Mouse (Mus musculus): ENCODE measurements around the gene Ntm.

DNA sequence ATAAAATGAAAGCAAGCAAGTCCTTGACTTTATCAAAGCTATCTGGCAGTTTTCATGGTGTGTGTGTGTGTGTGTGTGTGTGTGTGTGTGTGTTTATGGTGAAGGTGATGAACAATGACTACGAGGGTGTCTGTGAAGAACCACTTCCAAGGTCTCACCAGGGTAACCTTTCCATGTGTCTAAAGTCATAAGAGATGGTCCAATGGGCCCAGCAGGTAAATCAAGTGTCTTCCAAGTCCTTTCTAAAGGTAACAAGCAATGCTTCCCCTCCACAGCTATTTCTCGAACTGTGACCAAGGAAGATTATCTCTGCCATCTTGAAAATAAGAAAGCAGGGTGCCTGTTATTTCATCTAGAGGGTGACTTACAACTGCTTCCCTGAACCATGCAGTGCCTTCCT is 747.1 kb downstream of the Ntm start:
- no peak for TF ChIP-seq USF1 (IDR thresholded peaks at IDR 0.05; ENCODE audit: low read depth)
- TF ChIP-seq CTCF (IDR thresholded peaks at IDR 0.05; ENCODE audit: control insufficient read depth, insufficient read depth, insufficient read length), result no peak
- no peak for TF ChIP-seq MAX (IDR thresholded peaks at IDR 0.05)
- no peak for TF ChIP-seq CEBPB (IDR thresholded peaks at IDR 0.05; ENCODE audit: low read depth)
- TF ChIP-seq MYOG (IDR thresholded peaks at IDR 0.05; ENCODE audit: control insufficient read depth, extremely low read depth, insufficient read length), result no peak
- TF ChIP-seq MYOD1 (IDR thresholded peaks at IDR 0.05; ENCODE audit: control insufficient read depth, insufficient read length, low read depth), result no peak
- no peak for TF ChIP-seq FOSL1 (IDR thresholded peaks at IDR 0.05; ENCODE audit: insufficient read depth, low read length, poor library complexity, severe bottlenecking)

Measured in C2C12 (cell line).